Mouse (Mus musculus) kidney, postnatal 14 days (tissue): Measurements from ENCODE around the gene Gm10961.
"Not testable (repeated sequence)": the region's sequence is repeated elsewhere in the genome, so short reads cannot be mapped to it uniquely, and the experiment has no call there.

Source experiments
- DNase-seq: peaks from one replicate; pipeline ENCODE4 v3.0.0; 2022; ENCODE audit warnings: mixed read lengths

Gm10961 gene

GRCm38 (mm10) chr3:107617800-107618199, 13.3 kb upstream of the Gm10961 start:
- DNase-seq, result no peak

- DNase-seq, result no peak
Observed at GRCm38 (mm10) chr3:107619911-107620310, 11.2 kb upstream of the Gm10961 start.

- no peak for DNase-seq
Observed at GRCm38 (mm10) chr3:107621286-107622075, 9.6 kb upstream of the Gm10961 start.

GRCm38 (mm10) chr3:107622537-107622936, 8.6 kb upstream of the Gm10961 start:
- no peak for DNase-seq

GRCm38 (mm10) chr3:107624424-107624823, 6.7 kb upstream of the Gm10961 start:
- DNase-seq, result no peak

- DNase-seq, result no peak
Observed at GRCm38 (mm10) chr3:107625536-107625935, 5.6 kb upstream of the Gm10961 start.

GRCm38 (mm10) chr3:107626751-107627150, 4.4 kb upstream of the Gm10961 start:
- no peak for DNase-seq

- no peak for DNase-seq
Observed at GRCm38 (mm10) chr3:107627641-107628040, 3.5 kb upstream of the Gm10961 start.

GRCm38 (mm10) chr3:107628551-107628950, 2.6 kb upstream of the Gm10961 start:
- no peak for DNase-seq

GRCm38 (mm10) chr3:107629411-107629810, 1.7 kb upstream of the Gm10961 start:
- no peak for DNase-seq

GRCm38 (mm10) chr3:107631523-107631958, 419 bp downstream of the Gm10961 start, which contains the start of gene Strip1:
Strip1 (minus strand) TSS chr3:107631694.
- DNase-seq, result peak; percentile 96

- no peak for DNase-seq
Observed at GRCm38 (mm10) chr3:107632786-107633185, 1.7 kb downstream of the Gm10961 start.

GRCm38 (mm10) chr3:107633906-107634305, 2.8 kb downstream of the Gm10961 start:
- DNase-seq, result no peak

- no peak for DNase-seq
Observed at GRCm38 (mm10) chr3:107635836-107636235, 4.7 kb downstream of the Gm10961 start.

- no peak for DNase-seq
Observed at GRCm38 (mm10) chr3:107636236-107636635, 5.1 kb downstream of the Gm10961 start.

GRCm38 (mm10) chr3:107637606-107638172, 6.6 kb downstream of the Gm10961 start:
- DNase-seq, result no peak

- peak; percentile 24 for DNase-seq
Observed at GRCm38 (mm10) chr3:107646947-107647346, 15.8 kb downstream of the Gm10961 start.

- not testable (repeated sequence) for DNase-seq
Observed at GRCm38 (mm10) chr3:107650276-107650675, 19.2 kb downstream of the Gm10961 start.

GRCm38 (mm10) chr3:107652968-107653367, 21.8 kb downstream of the Gm10961 start:
- DNase-seq, result no peak

GRCm38 (mm10) chr3:107654861-107655260, 23.7 kb downstream of the Gm10961 start:
- no peak for DNase-seq

GRCm38 (mm10) chr3:107655491-107655890, 24.4 kb downstream of the Gm10961 start:
- DNase-seq, result peak; percentile 23

GRCm38 (mm10) chr3:107656151-107656550, 25.0 kb downstream of the Gm10961 start:
- DNase-seq, result no peak

- no peak for DNase-seq
Observed at GRCm38 (mm10) chr3:107656888-107657287, 25.8 kb downstream of the Gm10961 start.

- DNase-seq, result no peak
Observed at GRCm38 (mm10) chr3:107659000-107659399, 27.9 kb downstream of the Gm10961 start.
